Mouse (Mus musculus): Measurements from ENCODE around the gene Ezh1.

Ezh1 gene

DNA sequence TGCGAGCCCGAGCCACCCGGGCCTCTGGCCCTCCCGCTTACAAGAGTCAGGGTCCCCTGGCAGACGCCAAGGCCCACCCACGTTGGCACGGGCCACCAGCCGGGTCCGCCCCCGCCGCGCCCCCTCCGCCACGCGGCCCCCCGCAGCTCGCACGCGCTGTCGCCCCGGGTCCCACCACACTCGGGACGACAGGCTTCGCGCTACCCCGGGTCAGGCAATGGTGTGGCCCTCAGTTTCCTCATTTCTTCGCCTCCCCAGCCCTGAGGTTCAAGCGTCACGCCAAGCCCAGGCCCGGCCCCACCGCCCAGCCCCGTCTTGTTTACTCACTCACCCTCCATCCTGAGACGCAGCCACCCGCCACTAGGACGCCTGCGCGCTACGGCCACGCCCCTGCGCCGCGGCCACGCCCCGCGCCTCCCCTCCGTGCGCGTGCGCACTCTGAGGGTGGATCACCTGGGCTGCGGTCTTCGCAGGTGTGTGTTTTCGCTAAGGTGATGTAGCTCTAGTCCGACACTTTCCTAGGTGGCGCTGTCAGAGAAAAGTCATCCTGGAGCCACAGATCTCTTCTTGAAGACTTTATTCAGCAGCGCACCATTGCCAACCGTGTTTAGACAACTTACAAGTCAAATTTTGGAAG is at the start of gene Ezh1:
Ezh1 (minus strand) TSS at position 399 of the 637 bp plus-strand sequence.
- peak; percentile 100 for DNase-seq

DNA sequence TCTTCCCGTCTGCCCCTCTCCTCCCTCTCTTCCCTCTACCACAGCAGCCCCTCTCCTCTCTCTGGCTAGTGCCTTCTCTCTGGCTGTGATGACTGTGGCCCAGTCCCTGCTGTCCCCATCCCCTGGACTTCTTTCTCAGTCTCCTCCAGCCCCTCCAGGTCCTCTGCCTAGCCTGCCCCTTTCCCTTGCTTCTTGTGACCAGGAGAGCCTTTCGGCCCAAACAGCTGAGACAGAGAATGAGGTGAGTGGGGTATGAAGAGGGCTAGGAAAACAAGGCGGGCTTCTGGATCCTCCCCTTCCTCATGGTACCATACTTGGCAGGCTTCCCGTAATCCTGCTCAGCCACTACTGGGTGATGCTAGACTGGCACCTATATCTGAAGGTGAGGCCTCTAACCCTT is 49.0 kb upstream of the Ezh1 start:
- DNase-seq = no peak

GRCm38 (mm10) chr11:101272446-101272845 is 46.2 kb upstream of the Ezh1 start:
- DNase-seq = no peak

- DNase-seq = no peak
Measured at GRCm38 (mm10) chr11:101269577-101270116, 43.4 kb upstream of the Ezh1 start.

- no peak for DNase-seq
Measured at GRCm38 (mm10) chr11:101265906-101266305, 39.6 kb upstream of the Ezh1 start.

DNA sequence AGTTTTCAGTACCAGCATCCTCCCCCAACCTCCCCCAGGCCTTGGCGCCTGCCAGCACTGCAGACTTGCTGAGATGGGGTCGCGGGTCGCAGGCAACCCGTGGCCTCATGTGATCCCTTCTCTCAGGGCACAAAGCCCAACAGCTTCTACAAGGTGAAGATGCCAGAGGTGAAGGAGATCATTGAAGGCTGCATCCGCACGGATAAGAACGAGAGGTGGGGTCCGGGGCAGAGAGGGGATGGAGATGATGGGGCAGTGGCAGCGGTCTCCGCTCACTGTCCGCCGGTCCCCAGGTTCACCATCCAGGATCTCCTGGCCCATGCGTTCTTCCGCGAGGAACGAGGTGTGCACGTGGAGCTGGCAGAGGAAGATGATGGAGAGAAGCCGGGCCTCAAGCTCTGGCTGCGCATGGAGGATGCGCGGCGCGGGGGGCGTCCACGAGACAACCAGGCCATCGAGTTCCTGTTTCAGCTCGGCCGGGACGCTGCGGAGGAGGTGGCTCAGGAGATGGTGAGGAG is 38.8 kb upstream of the Ezh1 start:
- no peak for DNase-seq

DNA sequence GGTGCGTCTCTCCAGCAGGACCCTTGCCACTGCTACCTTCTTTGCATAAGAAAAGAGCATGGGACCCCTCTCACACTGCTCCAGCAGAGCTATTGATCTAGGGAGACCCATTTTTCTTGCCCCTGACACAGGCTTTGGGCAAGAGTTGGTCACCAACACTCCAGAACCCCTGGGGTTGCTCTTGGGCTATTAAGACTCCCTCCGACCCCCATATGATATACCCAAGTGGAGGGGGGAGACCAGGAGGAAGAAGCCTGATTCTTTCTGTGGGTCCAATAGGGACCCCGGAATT is 37.7 kb upstream of the Ezh1 start:
- no peak for DNase-seq

DNA sequence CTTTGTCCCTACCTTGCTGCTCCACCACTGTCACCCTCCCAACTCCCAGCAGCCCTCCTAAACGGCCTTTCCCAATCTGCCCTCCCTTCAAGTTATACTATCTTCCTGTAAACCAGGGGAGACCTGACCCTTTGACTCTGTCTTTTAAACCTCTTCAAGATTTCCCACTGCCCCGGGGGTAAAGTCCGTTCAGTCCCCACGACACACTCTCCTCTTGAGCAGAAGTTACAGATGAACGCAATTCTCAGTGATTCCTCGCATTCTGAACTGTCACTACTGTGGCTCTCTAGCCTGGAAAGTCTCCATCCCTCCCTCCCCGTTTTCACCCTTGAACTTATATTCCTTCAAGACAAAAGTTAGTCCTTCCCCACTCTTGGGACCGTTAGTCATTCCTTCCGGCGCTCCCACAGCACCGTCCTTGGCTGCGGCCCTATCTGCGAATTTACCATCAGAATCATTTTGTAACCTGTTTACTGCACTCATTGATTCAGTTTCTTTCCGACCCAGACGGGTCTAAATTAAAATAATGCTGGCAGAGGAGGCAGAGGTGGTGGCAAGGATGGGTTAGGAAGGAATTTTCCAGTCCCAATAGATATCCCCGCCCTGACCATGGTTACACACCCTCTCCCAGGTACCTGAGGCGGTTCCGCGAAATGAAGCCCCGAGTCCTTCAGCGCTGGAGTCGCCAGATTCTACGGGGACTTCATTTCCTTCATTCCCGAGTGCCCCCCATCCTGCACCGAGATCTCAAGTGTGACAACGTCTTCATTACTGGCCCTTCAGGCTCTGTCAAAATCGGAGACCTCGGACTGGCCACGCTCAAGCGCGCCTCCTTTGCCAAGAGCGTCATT is 37.1 kb upstream of the Ezh1 start:
- peak; percentile 91 for DNase-seq

DNA sequence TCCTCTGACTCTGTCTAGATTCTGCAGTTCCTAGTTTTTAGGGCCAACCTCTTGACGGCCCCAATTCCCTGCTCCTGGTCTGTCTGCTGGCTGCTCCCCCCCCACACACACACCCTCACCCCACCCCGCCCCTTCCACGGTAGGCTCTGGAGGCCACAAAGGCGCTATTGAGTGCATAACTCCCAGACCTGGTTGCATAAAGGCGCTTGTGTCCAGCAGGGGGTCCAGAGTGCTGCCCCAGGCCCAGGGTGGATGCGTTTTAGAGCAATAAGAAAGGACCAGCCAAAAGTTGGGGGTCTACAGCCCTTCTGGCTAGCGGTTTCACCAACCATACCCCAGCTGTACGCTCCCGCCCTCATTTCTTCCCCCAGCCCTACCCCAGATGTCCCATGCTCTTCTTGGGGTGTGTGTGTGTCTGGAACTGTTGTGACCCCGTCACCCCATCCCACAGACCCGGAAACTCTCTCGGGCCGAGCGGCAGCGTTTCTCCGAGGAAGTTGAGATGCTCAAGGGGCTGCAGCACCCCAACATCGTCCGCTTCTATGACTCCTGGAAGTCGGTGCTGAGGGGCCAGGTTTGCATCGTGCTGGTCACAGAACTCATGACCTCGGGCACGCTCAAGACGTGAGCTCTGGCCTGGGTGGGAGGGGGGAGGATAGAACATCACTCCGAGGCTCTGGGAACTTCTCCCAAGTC is 36.2 kb upstream of the Ezh1 start:
- DNase-seq = peak; percentile 91

DNA sequence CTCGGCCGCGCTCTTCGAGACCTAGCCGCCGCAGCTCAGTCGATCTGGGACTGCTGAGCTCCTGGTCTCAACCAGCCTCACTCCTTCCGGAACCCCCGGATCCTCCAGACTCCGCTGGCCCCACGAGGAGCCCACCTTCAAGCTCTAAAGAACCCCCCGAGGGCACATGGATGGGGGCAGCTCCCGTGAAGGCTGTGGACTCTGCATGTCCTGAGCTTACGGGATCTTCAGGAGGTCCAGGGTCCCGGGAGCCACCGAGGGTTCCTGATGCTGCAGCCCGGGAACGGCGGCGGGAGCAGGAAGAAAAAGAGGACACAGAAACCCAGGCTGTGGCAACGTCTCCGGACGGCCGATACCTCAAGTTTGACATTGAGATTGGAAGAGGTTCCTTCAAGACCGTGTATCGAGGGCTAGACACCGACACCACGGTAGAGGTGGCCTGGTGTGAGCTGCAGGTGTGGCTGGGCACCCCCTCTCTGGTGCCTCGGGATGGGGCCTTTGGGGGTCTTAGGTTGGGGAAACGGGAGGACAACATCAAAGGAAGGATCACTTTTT is 34.6 kb upstream of the Ezh1 start:
- peak; percentile 89 for DNase-seq

- DNase-seq = peak; percentile 98
Measured at GRCm38 (mm10) chr11:101259948-101260825, 33.9 kb upstream of the Ezh1 start, which contains the start of gene Wnk4. Gene Wnk4 (plus strand): TSS chr11:101260567.

DNA sequence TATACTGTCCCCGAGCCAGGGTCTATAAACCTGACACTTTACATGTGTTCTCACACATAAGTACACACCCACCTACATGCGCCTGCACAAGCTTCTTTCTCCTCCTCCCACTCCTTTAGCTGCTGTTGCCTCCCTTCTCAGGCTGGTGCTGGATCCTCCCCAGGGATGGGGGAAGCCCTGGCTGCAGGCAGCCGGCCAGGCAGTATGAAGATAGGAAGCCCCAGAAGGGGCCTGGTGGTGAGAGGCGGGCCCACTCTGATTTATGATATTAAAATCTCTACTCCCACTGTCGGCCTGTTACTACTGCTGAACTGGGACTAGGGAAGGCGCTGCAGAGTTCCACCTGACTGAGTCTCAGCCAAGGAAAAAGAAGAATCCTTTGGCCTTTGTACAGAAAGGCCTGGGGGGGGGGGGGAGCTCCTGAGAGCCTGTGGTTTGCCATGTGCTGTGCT is 33.0 kb upstream of the Ezh1 start:
- peak; percentile 97 for DNase-seq

GRCm38 (mm10) chr11:101255826-101256775 is 29.8 kb upstream of the Ezh1 start:
- DNase-seq = peak; percentile 97

- peak; percentile 98 for DNase-seq
Measured at GRCm38 (mm10) chr11:101253613-101254389, 27.5 kb upstream of the Ezh1 start, which contains the start of gene Vps25. Gene Vps25 (plus strand): TSS chr11:101253707.

- peak; percentile 89 for DNase-seq
Measured at GRCm38 (mm10) chr11:101252941-101253340, 26.7 kb upstream of the Ezh1 start.

DNA sequence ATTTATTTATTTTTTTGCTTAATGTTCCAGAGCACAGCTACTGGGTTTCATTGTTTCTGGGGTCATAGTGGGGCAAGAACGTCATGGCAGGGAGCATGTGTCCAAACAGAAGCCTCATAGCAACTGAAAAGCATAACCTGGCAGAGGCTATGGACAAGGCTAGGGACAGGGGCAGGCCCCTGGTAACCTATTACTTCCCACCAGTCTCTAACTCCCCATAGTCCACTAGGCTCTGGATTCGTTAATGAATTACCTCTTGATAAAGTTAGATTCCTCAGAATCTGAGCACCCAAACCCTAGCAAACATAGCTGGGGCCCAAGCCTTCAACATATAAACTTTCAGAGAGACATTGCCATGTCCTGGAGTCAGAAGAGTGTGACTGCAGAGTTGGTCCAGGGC is 24.8 kb upstream of the Ezh1 start:
- DNase-seq = no peak

- DNase-seq = peak; percentile 99
Measured at GRCm38 (mm10) chr11:101248258-101248994, 22.2 kb upstream of the Ezh1 start.

- peak; percentile 94 for DNase-seq
Measured at GRCm38 (mm10) chr11:101247521-101248030, 21.3 kb upstream of the Ezh1 start.

- DNase-seq = no peak
Measured at GRCm38 (mm10) chr11:101246702-101247012, 20.4 kb upstream of the Ezh1 start.
